Mouse (Mus musculus) heart, adult 2 months (tissue): ENCODE results near the gene Ctsg.

ENCODE experiments used
- CTCF ChIP-seq: fragments of 200-600 bp; IDR thresholded peaks from 2 replicates; pipeline ENCODE4 v1.8.1; 2022; ENCODE audit warnings: antibody characterized with exemption, mild to moderate bottlenecking, moderate library complexity
- EP300 ChIP-seq: fragments of 200-500 bp; IDR thresholded peaks from 2 replicates; pipeline ENCODE4 v1.6.1; 2011; ENCODE audit warnings: low read depth, low read length, control low read depth; ENCODE audit not compliant: insufficient read depth
- POLR2A ChIP-seq: fragments of 200-500 bp; IDR thresholded peaks from 2 replicates; pipeline ENCODE4 v1.6.1; 2011; ENCODE audit warnings: mild to moderate bottlenecking, low read depth, low read length, control low read depth; ENCODE audit not compliant: insufficient read depth

- peak; percentile 22; the same call in 1 of the 2 replicates for TF ChIP-seq CTCF
- TF ChIP-seq POLR2A = no peak
- TF ChIP-seq EP300 = no peak
These were observed 26.0 kb upstream of the Ctsg start for GRCm38 (mm10) chr14:56128341-56128740.
